Mouse (Mus musculus): ENCODE measurements at regions not wholly inside any gene's neighbourhood (a gene's known extent, or its start where the extent isn't known, plus 50 kb on each side); places are given as distances from the start of the nearest gene placed in this dataset.

GRCm38 (mm10) chr2:169450801-169451200 is 136.7 kb downstream of the Gm11011 start:
- DNase-seq (ENCODE audit: inconsistent ontology term): no peak

GRCm38 (mm10) chr2:169447495-169448280 is 139.9 kb downstream of the Gm11011 start:
- DNase-seq (ENCODE audit: inconsistent ontology term): no peak

- no peak for DNase-seq (ENCODE audit: inconsistent ontology term)
Observed at GRCm38 (mm10) chr2:169445877-169446276, 141.7 kb downstream of the Gm11011 start.

- DNase-seq (ENCODE audit: inconsistent ontology term): no peak
Observed at GRCm38 (mm10) chr2:169445371-169445770, 142.2 kb downstream of the Gm11011 start.

GRCm38 (mm10) chr2:169443271-169443670 is 144.3 kb downstream of the Gm11011 start:
- no peak for DNase-seq (ENCODE audit: inconsistent ontology term)

GRCm38 (mm10) chr2:169431516-169431915 is 156.0 kb downstream of the Gm11011 start:
- no peak for DNase-seq (ENCODE audit: inconsistent ontology term)

GRCm38 (mm10) chr2:169429411-169429810 is 158.1 kb downstream of the Gm11011 start:
- DNase-seq (ENCODE audit: inconsistent ontology term): no peak

GRCm38 (mm10) chr2:169424166-169424920 is 163.2 kb downstream of the Gm11011 start:
- DNase-seq (ENCODE audit: inconsistent ontology term): peak; percentile 9

- DNase-seq (ENCODE audit: inconsistent ontology term): peak; percentile 30
Observed at GRCm38 (mm10) chr2:169412361-169412760, 175.2 kb downstream of the Gm11011 start.

- no peak for DNase-seq (ENCODE audit: inconsistent ontology term)
Observed at GRCm38 (mm10) chr2:169410080-169410479, 177.5 kb downstream of the Gm11011 start.

GRCm38 (mm10) chr2:169404908-169405690 is 182.4 kb downstream of the Gm11011 start:
- DNase-seq (ENCODE audit: inconsistent ontology term): no peak

- no peak for DNase-seq (ENCODE audit: inconsistent ontology term)
Observed at GRCm38 (mm10) chr2:169397758-169398157, 189.8 kb downstream of the Gm11011 start.

GRCm38 (mm10) chr2:169397013-169397412 is 190.5 kb downstream of the Gm11011 start:
- DNase-seq (ENCODE audit: inconsistent ontology term): no peak

- DNase-seq (ENCODE audit: inconsistent ontology term): no peak
Observed at GRCm38 (mm10) chr2:169396294-169396693, 191.3 kb downstream of the Gm11011 start.

GRCm38 (mm10) chr2:169389611-169390010 is 197.9 kb downstream of the Gm11011 start:
- DNase-seq (ENCODE audit: inconsistent ontology term): no peak

- DNase-seq (ENCODE audit: inconsistent ontology term): no peak
Observed at GRCm38 (mm10) chr2:169388569-169388968, 199.0 kb downstream of the Gm11011 start.

GRCm38 (mm10) chr2:169387765-169388518 is 199.6 kb downstream of the Gm11011 start:
- peak; percentile 22 for DNase-seq (ENCODE audit: inconsistent ontology term)

GRCm38 (mm10) chr2:169383701-169384100 is 203.8 kb downstream of the Gm11011 start:
- DNase-seq (ENCODE audit: inconsistent ontology term): no peak

- DNase-seq (ENCODE audit: inconsistent ontology term): no peak
Observed at GRCm38 (mm10) chr2:169373069-169373468, 214.5 kb downstream of the Gm11011 start.

GRCm38 (mm10) chr2:169365046-169365445 is 222.5 kb downstream of the Gm11011 start:
- DNase-seq (ENCODE audit: inconsistent ontology term): no peak

- DNase-seq (ENCODE audit: inconsistent ontology term): no peak
Observed at GRCm38 (mm10) chr2:169360272-169360671, 227.3 kb downstream of the Gm11011 start.
